Mouse (Mus musculus): ENCODE measurements around the gene Mre11a.
"Not testable (repeated sequence)": the region's sequence is repeated elsewhere in the genome, so short reads cannot be mapped to it uniquely, and the experiment has no call there.

Mre11a gene

DNA sequence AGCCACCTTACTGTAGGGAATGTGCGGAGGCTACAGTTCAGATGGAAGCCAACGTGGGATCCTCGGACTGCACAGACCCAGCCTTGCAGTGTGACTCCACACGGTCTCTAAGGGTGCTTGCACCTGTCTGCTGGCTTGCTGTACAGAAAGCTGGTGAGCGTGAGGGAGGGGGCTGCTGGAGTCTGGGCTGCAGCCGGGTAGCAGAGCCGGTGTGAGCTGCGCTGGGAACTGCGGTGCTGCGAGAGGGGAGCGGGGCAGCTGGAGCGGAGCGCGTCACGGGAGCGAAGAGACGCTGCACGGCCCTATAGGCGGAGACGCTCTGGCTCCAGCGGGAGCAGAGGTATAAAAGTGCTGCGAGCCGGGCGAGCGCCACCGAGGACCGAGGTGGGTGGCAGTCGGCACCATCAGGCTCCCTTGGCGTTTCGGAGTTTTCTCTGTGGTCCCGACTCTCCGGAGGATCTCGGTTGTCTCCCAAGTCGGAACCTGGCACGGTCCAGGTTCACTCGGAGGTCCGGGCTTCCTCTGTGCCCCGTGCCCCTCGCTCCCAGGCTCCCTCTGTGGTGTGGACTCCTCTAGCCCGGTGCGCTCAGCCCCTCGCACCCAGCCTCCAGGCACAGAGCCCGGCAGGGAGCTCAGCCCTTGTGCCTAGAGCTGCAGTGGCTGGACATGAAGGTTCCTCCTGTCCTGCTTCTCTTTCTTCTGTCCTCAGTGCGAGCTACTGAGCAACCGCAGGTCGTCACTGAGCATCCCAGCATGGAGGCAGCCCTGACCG lies 75.6 kb downstream of the Mre11a start, which contains the start of gene Gpr83:
Gpr83 (plus strand) TSS at position 343 of the 772 bp plus-strand sequence.
- in situ Hi-C loops (cut with MboI; ENCODE audit: unreplicated experiment in 2 of 2) = no loop called here

DNA sequence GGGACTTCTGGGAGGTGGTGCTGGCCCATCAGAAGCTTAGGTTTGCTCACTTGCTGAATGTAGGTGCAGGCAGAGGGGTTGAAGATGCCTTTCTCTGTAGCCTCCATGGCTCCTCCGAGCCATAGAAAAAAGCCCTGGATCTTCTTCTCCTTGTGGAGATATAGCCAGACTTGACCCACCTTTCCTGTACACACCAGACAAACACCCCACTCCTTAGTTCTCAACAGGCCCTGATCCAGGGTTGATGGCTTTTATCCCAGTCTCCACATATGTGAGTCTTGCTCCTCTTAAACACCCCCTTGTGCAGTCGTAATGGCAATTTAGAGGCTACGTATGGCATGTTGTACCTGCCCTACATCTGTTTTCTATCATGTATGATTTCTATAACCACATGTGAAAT lies 78.7 kb downstream of the Mre11a start:
- in situ Hi-C loops (cut with MboI; ENCODE audit: unreplicated experiment in 2 of 2) = no loop called here

DNA sequence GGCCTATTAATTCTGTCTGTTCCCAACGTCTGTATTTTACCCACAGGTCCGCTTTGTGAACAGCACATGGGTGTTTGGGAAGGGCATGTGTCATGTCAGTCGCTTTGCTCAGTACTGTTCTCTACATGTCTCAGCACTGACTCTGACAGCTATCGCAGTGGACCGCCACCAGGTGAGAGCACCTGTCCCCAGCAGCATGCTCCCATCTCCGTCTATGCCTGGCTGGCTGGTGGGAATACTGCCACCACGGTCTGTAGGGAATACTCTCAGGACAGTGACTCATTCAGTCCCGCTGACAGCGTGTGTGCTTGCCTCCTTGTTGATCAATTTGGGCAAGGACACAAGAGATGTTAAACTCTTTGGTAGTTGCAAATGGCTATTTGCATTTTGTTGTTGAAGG lies 80.3 kb downstream of the Mre11a start:
- in situ Hi-C loops (cut with MboI; ENCODE audit: unreplicated experiment in 2 of 2) = loop anchor here in 1 of 2 experiments (5.0 kb wide), 1 partner anchor 153 kb away; no protein-coding TSS in a partner anchor

GRCm38 (mm10) chr9:14866957-14867356 lies 82.5 kb downstream of the Mre11a start:
- in situ Hi-C loops (cut with MboI; ENCODE audit: unreplicated experiment in 2 of 2) = loop anchor here in 1 of 2 experiments (5.0 kb wide), 1 partner anchor 150 kb away; no protein-coding TSS in a partner anchor

DNA sequence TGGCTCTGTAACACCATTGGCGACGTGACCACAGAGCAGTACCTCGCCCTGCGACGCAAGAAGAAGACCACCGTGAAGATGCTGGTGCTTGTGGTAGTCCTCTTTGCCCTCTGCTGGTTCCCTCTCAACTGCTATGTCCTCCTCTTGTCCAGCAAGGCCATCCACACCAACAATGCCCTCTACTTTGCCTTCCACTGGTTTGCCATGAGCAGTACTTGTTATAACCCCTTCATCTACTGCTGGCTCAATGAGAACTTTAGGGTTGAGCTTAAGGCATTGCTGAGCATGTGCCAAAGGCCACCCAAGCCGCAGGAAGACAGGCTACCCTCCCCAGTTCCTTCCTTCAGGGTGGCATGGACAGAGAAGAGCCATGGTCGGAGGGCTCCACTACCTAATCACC lies 83.9 kb downstream of the Mre11a start:
- in situ Hi-C loops (cut with MboI; ENCODE audit: unreplicated experiment in 2 of 2) = loop anchor here in 1 of 2 experiments (5.0 kb wide), 1 partner anchor 149 kb away; no protein-coding TSS in a partner anchor

- in situ Hi-C loops (cut with MboI; ENCODE audit: unreplicated experiment in 2 of 2) = no loop called here
These were observed 85.9 kb downstream of the Mre11a start for GRCm38 (mm10) chr9:14870377-14870776.

DNA sequence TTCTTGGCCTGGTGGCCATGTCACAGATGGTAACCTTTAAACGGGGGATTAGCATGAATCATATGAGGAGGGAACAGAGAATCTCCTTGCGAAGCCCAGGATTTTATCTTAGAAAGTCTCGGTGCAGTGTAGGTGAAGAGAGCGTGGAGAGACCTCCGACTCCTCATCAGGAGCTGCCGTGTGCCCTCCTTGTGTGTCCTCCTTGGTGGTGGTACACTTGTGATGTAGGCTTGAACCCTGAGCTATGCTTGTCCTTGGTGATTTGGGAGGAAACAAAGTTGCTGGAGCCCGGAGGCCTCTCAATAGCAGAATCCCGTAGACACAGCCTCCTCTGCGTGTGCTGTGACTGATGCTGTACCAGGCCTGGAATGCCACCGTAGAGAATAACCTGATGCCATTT lies 86.3 kb downstream of the Mre11a start:
- in situ Hi-C loops (cut with MboI; ENCODE audit: unreplicated experiment in 2 of 2) = no loop called here

GRCm38 (mm10) chr9:14871536-14871935 lies 87.1 kb downstream of the Mre11a start:
- in situ Hi-C loops (cut with MboI; ENCODE audit: unreplicated experiment in 2 of 2) = no loop called here

GRCm38 (mm10) chr9:14872181-14872930 lies 87.9 kb downstream of the Mre11a start:
- in situ Hi-C loops (cut with MboI; ENCODE audit: unreplicated experiment in 2 of 2) = no loop called here

GRCm38 (mm10) chr9:14875743-14876507 lies 91.5 kb downstream of the Mre11a start:
- in situ Hi-C loops (cut with MboI; ENCODE audit: unreplicated experiment in 2 of 2) = no loop called here

GRCm38 (mm10) chr9:14876566-14876965 lies 92.1 kb downstream of the Mre11a start:
- in situ Hi-C loops (cut with MboI; ENCODE audit: unreplicated experiment in 2 of 2) = not testable (repeated sequence)

DNA sequence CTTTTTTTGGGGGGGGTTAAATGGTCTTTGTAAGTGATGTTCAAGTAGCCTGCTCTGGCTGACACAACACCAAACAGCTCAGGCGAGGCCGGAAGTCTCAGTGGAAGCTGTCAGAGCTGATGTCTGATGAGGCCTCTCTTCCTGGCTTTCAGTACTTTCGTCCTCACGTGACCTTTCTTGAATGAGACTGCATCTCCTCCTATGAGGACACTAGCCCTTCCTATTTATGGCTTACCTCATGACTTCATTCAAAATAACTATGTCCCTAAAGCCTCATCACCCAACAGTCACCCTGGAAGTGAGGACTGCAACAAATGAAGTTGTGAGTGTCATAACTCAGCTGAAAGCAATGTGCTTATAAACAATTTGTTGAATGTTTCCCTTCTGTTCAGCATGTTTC lies 100.2 kb downstream of the Mre11a start:
- in situ Hi-C loops (cut with MboI; ENCODE audit: unreplicated experiment in 2 of 2) = loop anchor here (5.0 kb wide), 2 partner anchors 128 to 133 kb away; no protein-coding TSS in a partner anchor

- in situ Hi-C loops (cut with MboI; ENCODE audit: unreplicated experiment in 2 of 2) = loop anchor here (5.0 kb wide), 2 partner anchors 127 to 132 kb away; no protein-coding TSS in a partner anchor
These were observed 100.7 kb downstream of the Mre11a start for GRCm38 (mm10) chr9:14885151-14885550.

- in situ Hi-C loops (cut with MboI; ENCODE audit: unreplicated experiment in 2 of 2) = loop anchor here (5.0 kb wide), 2 partner anchors 126 to 131 kb away; no protein-coding TSS in a partner anchor
These were observed 101.5 kb downstream of the Mre11a start for GRCm38 (mm10) chr9:14885954-14886353.

Data from v-Abl transformed pro-B cells (cell line).